Mouse (Mus musculus): Measurements from ENCODE around the gene Olfr883. TPM values are rescaled to one million over a fixed set of nuclear protein-coding genes. Genes with fewer than 3 reads are reported as not detected.

Olfr883 gene
- polyA plus RNA-seq (2017; shearing (Covaris generic)): not detected

GRCm38 (mm10) chr9:38025508-38025907 is at the start of gene Olfr883:
TSS of gene Olfr883 (plus strand) at chr9:38025808.

GRCm38 (mm10) chr9:37991525-37991924 is 34.1 kb upstream of the Olfr883 start, which contains the start of gene Olfr881:
TSS of gene Olfr881 (plus strand) at chr9:37991825.

GRCm38 (mm10) chr9:38046255-38046654 is 20.6 kb downstream of the Olfr883 start, which contains the start of gene Olfr884:
TSS of gene Olfr884 (plus strand) at chr9:38046555.

GRCm38 (mm10) chr9:38061022-38061421 is 35.4 kb downstream of the Olfr883 start, which contains the start of gene Olfr885:
TSS of gene Olfr885 (plus strand) at chr9:38061322.

Other genes with a start within 250 kb of the Olfr883 start
- not detected for gene Olfr876, start 222.8 kb upstream of the Olfr883 start, polyA plus RNA-seq (2017; shearing (Covaris generic))
- gene Olfr877, start 171.5 kb upstream of the Olfr883 start, polyA plus RNA-seq (2017; shearing (Covaris generic)): 0.14 TPM
- 0.05 TPM for gene Olfr145, start 129.1 kb upstream of the Olfr883 start, polyA plus RNA-seq (2017; shearing (Covaris generic))
- 0.21 TPM for gene Olfr878, start 108.0 kb upstream of the Olfr883 start, polyA plus RNA-seq (2017; shearing (Covaris generic))
- gene Olfr881, start 34.0 kb upstream of the Olfr883 start, polyA plus RNA-seq (2017; shearing (Covaris generic)): 0.17 TPM
- gene Olfr884, start 20.7 kb downstream of the Olfr883 start, polyA plus RNA-seq (2017; shearing (Covaris generic)): not detected
- gene Olfr885, start 35.5 kb downstream of the Olfr883 start, polyA plus RNA-seq (2017; shearing (Covaris generic)): not detected
- gene Olfr887, start 58.3 kb downstream of the Olfr883 start, polyA plus RNA-seq (2017; shearing (Covaris generic)): 0.25 TPM
- gene Olfr888, start 82.3 kb downstream of the Olfr883 start, polyA plus RNA-seq (2017; shearing (Covaris generic)): not detected
- gene Olfr889, start 89.4 kb downstream of the Olfr883 start, polyA plus RNA-seq (2017; shearing (Covaris generic)): 0.12 TPM
- gene Olfr890, start 116.7 kb downstream of the Olfr883 start, polyA plus RNA-seq (2017; shearing (Covaris generic)): 0.12 TPM
- not detected for gene Olfr891, start 155.0 kb downstream of the Olfr883 start, polyA plus RNA-seq (2017; shearing (Covaris generic))
- not detected for gene Olfr893, start 182.6 kb downstream of the Olfr883 start, polyA plus RNA-seq (2017; shearing (Covaris generic))
- gene Olfr894, start 192.2 kb downstream of the Olfr883 start, polyA plus RNA-seq (2017; shearing (Covaris generic)): not detected
- gene Olfr143, start 227.0 kb downstream of the Olfr883 start, polyA plus RNA-seq (2017; shearing (Covaris generic)): not detected
- gene Olfr895, start 242.0 kb downstream of the Olfr883 start, polyA plus RNA-seq (2017; shearing (Covaris generic)): not detected